Mouse (Mus musculus) retina, embryonic 14.5 days (tissue): Measurements from ENCODE around the gene Dcakd.
"Not testable (repeated sequence)": the region's sequence is repeated elsewhere in the genome, so short reads cannot be mapped to it uniquely, and the experiment has no call there.

ENCODE experiments used
- DNase-seq: peaks from one replicate; pipeline ENCODE4 v3.0.0-alpha.2; 2015; ENCODE audit warnings: low spot score

The Dcakd gene

DNA sequence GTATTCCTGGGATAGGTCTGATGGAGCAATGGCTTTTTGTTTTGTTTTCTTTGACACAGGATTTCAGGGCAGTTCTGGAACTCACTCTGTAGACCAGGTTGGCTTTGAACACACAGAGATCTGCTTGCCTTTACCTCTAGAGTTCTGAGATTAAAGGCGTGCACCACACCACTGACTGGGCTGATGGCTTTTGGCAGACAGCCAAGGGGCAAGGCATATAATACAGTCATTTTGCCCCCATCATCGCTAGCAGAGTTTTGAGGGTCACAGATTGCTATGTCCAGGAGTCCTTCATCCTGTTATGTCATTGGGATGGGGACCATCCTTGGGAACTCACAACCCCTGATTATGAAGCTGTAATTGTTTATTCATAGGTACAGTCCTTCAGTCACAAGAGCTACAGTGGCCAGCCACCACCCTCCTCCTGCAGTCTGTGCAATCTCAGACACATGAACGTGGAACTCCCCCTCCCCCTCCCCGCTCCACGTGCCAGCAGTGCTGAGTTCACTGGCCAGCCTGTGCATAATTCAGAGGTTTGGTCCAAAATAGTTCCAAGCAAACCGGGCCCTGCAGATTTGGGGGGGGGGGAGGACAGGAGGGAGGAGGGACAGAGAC lies 50.0 kb downstream of the Dcakd start:
- no peak for DNase-seq

DNA sequence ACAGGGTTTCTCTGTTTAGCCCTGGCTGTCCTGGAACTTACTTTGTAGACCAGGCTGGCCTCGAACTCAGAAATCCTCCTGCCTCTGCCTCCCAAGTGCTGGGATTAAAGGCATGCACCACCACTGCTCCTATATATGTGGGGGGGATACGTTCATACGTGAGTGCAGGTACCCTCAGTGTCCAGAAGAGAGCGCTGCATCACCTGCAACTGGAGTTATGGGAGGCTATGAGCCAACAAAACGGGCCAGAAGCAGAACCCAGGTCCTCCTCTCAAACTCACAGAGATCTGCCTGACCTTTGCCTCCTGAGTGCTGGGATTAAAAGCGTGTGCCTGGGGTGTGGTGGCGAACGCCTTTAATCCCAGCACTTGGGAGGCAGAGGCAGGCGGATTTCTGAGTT lies 52.2 kb downstream of the Dcakd start:
- DNase-seq, result not testable (repeated sequence)

DNA sequence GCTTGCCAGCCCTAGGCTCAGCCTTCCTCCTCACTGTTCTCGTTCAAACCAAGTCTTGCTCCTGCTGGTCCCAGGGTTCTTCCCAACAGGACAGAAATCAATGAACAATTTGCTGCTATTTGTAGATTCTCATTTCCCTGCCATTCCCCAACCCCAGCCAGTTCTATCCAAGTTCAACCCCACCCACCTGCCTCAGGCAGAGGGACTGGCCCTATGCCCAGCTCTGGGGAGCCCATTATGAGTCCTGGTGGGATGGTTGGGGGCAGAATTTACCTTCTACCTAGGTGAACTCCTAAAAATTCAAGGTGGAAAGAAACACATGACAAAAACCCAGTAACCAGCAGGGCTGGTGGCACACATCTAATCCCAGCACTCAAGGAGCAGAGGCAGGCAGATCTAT lies 55.8 kb downstream of the Dcakd start:
- no peak for DNase-seq

DNA sequence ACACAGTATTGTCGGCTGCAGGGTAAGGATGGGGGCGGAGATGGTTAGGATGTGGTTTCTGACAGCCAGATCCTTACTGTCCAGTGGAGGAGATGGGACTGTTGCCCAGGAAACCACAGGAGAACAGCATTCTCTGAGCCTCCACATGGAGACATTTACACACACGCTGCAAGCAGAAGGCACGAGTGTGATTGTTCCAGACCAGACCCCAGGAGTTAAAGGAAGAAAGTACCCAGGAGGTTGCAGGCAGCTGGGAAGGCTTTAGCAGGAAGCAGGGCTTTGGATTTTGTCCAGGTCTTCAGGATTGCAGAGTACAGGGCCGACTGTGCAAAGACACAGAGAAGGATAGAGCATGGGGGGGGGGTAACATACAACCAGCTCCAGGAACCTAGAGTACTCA lies 56.5 kb downstream of the Dcakd start:
- DNase-seq, result no peak

DNA sequence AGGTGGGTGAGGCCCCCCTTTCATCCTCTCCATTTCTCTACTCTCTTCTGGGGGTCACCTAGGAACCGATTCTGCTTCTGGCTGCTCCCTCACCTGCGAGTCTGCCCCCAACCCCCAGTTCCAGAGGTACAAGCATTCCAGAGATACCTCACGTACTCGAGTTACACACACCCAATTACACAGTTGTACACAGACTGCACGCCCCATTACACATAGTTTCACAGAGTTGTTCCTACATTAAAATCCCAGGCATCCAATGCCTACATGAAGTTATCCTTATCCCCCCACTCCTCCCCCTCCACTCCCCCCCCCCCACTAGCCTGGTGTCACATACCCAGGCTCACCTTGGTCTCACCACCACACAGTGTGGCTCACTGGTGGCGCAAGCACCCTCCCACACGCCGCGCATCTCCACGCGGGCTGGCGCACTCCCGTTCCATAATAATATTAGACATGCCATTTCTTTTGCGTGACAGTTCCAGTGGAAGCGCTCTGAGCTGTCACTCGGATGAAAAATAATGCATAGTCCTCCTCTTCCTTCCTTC lies 63.5 kb downstream of the Dcakd start:
- no peak for DNase-seq

DNA sequence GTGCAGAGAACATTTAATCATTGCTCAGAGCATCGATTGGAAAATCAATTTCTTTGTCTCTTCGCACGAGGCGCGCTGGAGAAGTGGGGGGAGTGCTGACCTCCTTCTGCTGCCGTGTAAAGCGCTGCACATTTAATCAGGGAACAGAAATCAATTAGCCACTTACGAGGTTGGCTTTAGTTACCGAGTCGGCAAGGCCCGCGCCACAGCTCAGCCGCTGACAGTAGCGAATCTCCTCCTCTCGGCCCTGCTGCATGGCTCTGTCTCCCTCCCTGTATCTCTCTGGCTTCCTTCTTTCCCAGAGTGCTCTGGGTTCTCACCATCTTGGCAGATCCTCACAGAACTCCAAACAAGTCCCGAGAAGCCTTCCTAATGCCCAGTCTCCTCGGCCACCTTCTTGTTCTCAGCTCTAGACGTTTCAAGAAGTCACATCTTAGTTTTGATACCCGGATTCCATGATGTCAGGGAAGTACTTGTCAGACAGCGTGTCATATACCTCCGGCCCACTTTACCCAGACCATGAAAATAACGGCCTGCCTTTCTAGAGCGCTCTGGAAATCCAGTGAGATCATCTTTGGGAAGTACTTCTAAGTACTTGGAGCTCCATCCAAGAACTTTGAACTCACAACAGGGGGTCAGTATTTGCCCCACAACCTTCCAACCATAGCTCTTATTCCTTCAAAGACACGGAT lies 64.1 kb downstream of the Dcakd start:
- peak; percentile 74 for DNase-seq

DNA sequence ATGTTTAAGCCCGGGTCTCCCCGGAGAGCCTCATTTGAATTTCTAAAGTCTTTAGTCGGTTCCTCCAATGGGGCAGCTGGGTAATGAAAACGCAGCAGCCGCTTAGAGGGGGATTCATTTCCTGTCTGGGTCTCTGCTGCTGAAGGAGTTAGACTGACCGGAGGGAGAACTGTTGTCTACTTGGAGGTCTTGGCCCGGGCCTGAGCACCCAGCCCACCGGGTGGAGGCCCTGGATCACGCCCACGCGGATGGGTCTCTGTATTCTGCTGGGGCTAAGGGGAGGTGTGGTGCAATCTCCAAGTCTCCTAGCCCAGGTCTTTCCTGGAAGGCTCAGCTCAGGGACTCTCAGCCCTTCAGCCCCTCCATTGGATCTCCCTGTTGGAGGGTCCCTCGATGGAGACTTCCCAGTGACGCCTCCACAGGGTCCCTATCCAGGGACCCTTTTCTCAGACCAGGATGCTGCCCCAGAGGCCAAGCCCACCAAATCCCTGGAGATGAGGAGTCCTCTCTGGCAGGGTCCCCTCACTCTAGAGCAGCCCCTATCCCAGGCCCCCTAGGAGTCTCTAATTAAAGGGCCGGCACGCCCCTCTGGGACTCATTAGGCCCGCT lies 64.8 kb downstream of the Dcakd start:
- DNase-seq, result peak; percentile 34

DNA sequence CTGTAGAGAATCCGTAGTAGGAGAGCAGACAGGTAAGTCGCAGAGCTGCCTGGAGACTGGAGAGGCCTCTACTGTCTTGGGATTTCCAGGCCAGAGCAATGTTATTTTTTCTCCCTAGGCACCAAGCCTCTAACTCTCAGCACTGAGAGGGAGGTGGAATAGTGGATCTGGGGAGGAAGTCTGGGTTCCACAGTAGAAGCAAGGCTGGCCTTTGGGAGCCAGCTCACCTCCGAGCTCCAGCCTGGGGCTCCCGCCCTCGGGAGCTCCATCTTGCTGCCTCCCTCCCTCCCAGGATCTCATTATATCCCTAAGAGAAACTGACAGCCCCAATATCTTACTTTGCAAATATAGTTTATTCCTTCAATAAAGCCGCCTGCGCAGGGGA lies 65.3 kb downstream of the Dcakd start:
- DNase-seq, result no peak

DNA sequence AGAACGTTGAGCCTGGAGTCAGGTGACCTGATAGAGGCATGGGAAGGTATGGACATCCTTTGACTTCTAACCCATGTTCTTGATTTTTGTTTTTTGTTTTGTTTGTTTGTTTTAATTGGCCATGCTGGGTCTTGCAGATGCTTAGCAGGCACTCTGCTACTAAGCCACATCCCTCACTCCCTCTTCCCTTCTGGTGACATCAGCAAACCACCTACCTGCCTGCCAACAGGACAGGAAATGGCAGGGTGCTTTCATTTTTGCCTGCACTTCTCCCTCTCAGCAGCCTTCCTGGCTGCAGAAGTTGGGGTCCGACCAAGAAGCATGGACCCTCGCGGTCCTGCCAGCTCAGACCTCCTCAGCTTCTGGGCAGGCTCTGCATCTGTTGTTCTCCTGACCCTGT lies 67.1 kb downstream of the Dcakd start:
- no peak for DNase-seq

DNA sequence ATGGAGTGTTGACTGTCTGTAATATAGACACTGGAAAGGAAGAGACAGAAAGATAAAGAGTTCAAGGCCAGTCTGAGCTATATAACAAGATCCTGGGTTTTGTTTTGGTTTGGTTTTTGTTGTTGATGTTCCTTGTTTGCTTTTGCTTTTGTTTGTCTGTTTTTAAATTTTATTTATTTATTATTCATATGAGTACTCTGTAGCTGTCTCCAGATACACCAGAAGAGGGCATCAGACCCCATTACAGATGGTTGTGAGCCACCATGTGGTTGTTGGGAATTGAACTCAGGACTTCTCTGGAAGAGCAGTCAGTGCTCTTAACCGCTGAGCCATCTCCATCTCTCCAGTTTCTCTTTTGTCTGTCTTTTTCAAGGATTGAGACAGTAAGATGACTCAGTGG lies 69.3 kb downstream of the Dcakd start:
- DNase-seq, result no peak

DNA sequence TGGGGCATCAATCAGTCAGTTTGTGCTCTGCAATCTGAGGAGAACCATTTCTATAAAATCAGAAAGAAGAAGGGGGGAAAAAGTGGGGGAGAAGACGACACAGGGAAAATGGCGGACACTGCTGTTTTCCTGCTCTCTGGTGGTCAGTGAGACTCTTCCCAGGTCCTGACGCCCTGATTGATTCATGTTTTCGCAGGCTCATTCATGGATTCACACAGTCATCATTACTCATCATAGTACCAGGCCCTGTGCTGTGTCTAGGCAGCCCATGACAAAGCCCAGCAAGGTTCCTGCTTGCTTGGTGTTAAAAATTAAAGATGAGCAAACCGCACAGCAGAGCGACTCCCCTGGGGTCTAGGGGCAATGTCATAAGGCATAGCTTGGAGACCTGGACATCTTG lies 69.7 kb downstream of the Dcakd start:
- DNase-seq, result no peak

DNA sequence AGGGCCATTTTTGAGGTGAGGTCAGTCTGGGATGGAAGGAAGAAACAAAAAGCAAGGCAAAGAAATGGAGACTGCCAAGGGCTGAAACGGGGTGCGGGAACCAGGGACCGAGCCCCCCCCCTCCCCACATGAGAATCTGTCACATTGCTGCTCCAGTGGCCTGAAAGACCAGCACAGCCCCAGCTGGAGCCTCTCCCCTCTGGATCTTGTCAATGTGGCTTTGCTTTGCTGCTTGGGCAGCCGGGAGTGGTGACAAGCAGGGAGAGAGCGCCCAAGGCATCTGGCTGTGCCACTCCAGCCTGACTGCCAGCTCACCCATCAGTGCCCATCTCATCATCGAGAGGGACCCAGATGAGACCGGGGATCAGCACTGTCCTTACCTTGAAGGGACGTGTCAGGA lies 70.4 kb downstream of the Dcakd start:
- no peak for DNase-seq

DNA sequence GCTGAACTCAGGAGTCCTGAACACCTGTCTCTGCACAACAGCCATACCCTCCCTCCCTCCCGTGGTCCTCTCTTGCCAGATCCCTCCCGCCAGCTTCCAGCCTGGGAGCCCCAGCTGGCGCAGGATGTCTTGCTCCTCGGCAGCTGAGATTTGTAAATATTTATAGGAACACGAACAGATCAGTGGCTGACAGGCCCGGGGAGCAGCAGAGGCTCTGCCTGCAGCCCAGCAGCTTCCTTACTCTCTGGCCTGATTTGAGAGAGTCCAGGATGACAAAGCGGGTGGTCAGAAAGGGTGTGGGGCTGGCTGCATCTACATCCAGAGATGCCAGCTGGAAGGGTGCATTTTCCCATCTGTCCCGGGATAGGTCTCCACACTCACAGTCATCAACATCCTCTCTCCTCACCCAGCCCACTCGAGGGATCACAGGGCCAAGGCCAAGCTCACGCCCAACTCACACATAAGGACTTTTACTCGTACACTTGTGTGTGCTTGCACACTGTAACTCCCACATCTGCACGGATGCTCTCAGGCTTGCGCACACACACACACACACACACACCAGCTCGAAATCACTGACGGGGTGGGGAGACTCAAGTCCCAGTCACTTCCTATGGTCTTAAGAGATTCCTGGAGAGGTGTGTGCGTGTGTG lies 71.0 kb downstream of the Dcakd start:
- DNase-seq, result no peak

DNA sequence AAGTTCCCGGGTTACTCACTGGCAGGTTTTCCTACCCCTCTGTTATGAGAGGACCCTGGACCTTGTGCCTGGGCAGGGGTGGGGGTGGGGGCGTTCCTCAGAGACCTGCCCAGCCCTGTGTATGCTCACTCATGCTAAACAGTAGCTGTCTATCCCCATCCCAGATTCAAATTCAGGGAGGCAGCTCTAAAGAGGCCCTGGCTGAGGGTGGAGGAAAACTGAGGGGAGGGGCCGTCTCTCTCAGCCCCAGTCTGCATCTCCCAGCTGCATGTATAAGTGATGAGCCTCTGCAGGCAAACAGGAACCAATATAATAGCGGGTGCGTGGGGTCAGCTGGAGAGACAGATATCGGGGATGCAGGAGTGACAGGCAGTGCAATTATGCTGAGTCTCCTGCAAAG lies 75.2 kb downstream of the Dcakd start:
- no peak for DNase-seq

DNA sequence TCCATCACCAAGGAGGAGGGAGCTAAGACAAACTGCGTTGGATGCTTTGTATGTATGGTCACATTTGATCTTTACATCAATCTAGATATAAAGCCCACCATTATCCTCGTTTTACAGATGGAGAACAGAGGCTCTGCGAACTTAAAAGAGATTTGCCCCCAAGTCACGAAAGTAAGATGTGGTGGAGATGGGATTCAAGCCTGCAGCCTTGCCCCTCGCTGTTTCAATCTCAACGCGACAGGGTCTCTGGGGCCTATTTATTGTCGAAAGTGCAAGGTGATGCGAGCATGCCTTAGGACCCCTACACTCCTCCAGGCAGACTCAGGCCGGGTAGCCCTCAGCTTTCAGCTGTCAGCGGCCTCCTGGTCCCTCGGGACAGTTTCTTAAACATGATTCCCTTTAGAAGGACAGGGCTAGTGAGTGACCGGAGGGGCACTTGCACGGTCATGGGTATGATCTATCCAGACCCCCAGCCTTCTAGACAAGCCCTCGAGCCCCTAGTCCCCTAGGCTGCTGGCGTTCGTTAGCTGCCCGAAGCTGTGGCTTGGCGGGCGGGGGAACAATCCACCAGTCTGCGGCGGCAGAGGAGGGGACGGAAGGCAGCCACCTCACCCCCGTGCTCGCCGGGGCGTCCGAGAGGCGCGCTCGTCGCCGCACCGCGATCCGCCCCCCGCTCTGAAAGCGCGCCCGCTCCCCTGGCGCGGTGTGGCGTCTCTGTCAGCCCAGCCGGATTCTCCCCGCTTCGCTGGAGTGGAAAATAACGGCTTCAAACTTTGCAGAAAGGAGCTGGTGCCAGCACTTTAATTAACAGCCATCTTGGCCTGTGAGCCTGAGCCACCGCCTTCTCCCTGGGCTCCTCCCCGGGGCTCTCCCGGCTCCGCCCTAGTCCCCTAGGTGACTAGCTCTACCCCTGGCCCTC lies 79.8 kb downstream of the Dcakd start:
- peak; percentile 68 for DNase-seq

DNA sequence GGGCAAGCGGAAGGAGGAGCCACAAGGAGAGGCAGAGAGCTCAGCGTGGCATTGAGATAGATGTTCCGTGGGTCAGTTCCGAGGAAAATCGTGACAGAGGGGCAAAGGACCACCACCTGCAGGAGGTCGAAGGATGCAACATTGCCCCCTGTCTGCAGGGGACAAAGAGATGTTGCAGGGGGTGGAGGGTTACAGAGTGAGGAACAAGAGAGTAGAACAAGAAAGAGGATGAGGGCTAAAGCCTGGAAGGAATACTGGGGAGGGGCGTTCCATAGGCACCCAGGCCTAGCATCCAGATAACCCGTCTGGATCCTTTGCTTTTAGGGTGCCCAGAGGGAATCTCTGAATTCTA lies 81.2 kb downstream of the Dcakd start:
- no peak for DNase-seq

DNA sequence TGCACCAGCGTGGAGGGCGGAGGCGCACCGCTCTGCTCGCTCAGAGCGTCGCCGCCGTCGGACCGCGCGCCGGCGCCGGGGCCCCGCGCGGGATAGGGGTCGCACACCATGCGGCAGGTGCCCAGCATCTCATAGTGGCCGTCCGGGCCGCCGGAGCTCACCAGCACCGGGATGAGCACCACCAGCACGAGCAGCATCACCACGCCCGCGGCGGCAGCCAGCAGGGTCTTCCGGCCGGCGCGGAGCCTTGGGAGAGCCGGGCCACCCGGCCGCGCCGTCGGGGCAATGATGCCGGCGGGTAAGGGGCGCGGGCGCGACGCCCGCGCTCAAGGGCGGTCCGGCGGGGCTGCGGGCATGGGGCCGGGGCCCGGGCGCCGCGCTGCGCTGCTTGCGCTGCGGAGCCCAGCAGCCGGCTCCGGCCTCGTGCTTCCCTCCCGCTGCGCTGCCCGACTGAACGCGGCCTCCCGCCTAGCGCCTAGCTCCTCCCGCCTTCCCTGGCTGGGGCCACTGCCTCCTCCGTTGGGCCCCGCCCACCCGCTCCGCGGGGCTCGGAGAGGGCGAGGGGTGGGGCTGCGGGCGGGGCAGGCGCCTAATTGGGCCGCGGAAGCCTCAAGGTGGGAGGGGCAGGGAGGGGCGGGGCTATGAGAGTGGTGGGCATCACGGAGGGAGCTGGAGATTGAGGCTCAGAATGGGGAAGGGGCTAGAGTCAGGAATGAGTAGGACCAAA lies 81.7 kb downstream of the Dcakd start, which contains the start of gene C1ql1:
Gene C1ql1, minus strand, starts transcription at position 424 of the 727 bp plus-strand sequence.
- DNase-seq, result peak; percentile 88

DNA sequence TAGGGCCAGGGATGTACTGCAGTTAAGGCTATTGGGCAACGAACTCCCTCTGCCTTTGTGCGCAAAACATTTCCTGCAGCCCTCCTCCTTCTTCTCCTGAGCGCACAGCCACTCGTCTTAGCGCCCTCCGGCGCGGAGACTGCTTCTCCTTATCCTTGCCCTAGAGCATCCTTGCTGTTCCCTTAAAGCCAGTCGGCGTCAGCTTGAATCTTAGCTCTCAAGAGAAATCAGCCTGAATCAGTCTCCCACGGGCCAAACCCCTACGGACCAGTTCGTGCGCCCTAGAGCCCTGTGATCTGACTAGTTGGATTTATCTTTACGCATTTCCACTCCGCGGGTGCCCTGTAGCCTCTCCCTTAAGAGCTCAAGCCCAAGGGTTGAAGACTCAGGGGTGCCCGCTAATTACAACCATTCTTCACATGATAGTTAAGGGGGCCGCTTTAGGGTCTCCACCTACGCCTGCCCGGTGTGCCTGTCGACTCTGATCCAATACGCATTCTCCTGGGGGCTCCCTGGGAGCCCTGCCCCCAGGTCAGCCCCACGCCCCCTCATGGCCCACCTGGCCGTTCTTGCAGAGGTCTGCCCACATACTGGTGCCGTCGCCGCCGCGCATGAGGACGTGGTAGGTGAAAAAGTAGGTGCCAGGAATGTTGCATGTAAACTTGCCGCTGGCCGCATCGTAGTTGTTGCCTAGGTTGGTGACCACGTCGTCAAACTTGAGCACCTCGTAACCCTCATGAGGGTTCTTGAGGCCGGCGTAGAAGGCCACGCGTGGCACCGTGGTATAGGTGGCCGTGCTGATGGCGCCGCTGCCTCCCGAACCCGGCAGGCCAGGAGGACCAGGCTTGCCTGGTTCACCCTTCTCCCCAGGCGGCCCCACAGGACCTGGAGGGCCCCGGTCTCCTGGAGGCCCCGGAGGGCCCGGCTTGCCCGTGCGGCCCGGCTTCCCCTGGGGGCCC lies 82.5 kb downstream of the Dcakd start:
- DNase-seq, result peak; percentile 42
